Mouse (Mus musculus): Measurements from ENCODE around the gene Zfp800. TPM values are rescaled to one million over a fixed set of nuclear protein-coding genes. Genes with fewer than 3 reads are reported as not detected.

Gene Zfp800
- total RNA-seq, 1 experiment: 7.8 TPM

DNA sequence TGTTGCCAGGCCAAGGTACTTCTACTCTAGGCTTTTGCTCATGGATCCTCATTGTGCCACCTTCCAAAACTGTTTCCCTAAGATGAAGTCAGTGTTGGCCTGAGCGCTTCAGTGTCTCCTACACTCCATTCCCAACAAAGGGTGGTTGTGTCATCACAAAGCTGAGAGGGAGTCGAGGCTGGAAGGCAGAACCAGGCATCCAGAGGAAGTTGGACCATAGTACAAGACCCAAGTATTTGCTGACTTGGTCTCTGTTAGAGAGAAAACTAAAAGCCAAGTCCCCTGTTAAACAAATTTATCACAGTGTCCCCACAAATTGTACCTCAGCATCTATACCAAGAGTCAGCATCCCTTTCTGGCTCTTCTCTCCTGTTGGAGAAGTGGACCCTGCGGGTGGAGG lies 30.5 kb upstream of the Zfp800 start, which contains the start of gene Gcc1:
Gcc1 (minus strand) TSS at position 101 of the 400 bp plus-strand sequence.
- TF ChIP-seq MAFK (IDR thresholded peaks at IDR 0.05; ENCODE audit: insufficient read depth, low read depth, low read length): no peak
- TF ChIP-seq ZC3H11A (IDR thresholded peaks at IDR 0.05; ENCODE audit: borderline replicate concordance, low read depth, low read length): no peak
- TF ChIP-seq HCFC1 (IDR thresholded peaks at IDR 0.05; ENCODE audit: borderline replicate concordance, insufficient read depth, low read length): no peak
- no peak for TF ChIP-seq CHD2 (IDR thresholded peaks at IDR 0.05; ENCODE audit: low read depth, low read length)
- TF ChIP-seq ZNF384 (IDR thresholded peaks at IDR 0.05; ENCODE audit: low read depth, low read length): no peak
- peaks cover 7% of the 10 kb centered on the region; the same call in 1 of the 2 replicates for H3K36me3 ChIP-seq (ENCODE audit: control insufficient read depth, insufficient read depth, low read length, poor library complexity, severe bottlenecking)
- no peak within 1 kb of the TSS for H3K27ac ChIP-seq (ENCODE audit: insufficient read depth, low read depth, low read length, poor library complexity, severe bottlenecking)
- in situ Hi-C loops (cut with MboI; ENCODE audit: low sequenced_read_pairs in 2 of 2, unreplicated experiment in 2 of 2): no loop called here
- H3K9me3 ChIP-seq (ENCODE audit: control insufficient read depth, insufficient read depth, low read depth, low read length): no peaks in the 10 kb centered on the region
- no peak for DNase-seq (ENCODE audit: low read depth, low spot score)
- no peak within 1 kb of the TSS for H3K4me3 ChIP-seq (ENCODE audit: insufficient read depth in 1 of 2, low read depth in 1 of 2, low read length in 2 of 2, poor library complexity in 1 of 2, severe bottlenecking in 1 of 2)
- H3K9ac ChIP-seq (ENCODE audit: insufficient read depth, low read depth, low read length, poor library complexity, severe bottlenecking): no peak within 1 kb of the TSS
- 0 out of 4 replicates have a peak, but pooled peaks cover 0 to 2% of the 10 kb centered on the region in 2 experiments for H3K4me1 ChIP-seq (ENCODE audit: control insufficient read depth in 2 of 2, insufficient read depth in 2 of 2, low read length in 2 of 2, poor library complexity in 1 of 2)

DNA sequence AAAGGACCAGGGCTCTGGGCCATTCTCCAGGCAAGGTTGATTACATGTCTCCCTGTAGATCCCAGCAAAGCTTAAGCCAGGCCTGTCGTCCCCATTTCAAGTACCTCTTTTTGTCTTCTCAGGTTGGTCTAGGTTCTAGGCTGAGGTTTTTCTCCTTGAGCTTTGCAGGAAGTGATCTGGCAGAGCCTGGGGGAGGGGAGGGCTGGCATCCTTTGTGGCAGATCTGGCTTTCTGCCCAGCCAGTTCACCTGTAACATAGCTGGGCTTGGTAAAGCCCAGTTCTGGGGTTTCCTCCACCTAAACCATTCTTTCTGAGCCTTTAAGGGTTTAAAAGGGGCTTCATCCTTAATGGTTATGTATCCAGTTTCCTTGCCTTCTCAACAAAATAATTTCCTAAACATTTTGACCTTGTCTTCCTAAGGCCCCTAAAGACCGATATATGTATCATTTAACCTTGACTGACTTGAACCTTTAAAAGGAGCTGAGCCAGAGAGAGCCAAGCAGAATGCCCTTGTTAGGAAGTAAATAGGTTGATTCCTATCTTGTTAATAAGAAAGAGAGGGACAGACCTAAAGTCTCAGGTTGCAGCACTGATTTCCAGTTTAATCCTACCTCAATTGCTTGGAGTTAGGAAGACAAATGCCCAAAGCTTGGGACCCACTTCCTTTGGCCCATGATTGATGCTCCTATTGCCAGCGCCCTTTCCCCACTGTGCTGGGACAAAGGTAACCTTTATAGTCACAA lies 29.5 kb upstream of the Zfp800 start, which contains the start of gene Fscn3:
Fscn3 (plus strand) TSS at position 694 of the 744 bp plus-strand sequence.
- H3K4me1 ChIP-seq (ENCODE audit: control insufficient read depth in 2 of 2, insufficient read depth in 2 of 2, low read length in 2 of 2, poor library complexity in 1 of 2): 0 out of 4 replicates have a peak, but pooled peaks cover 0 to 2% of the 10 kb centered on the region in 2 experiments
- H3K9ac ChIP-seq (ENCODE audit: insufficient read depth, low read depth, low read length, poor library complexity, severe bottlenecking): no peak within 1 kb of the TSS
- no peak within 1 kb of the TSS for H3K27ac ChIP-seq (ENCODE audit: insufficient read depth, low read depth, low read length, poor library complexity, severe bottlenecking)
- H3K4me3 ChIP-seq (ENCODE audit: insufficient read depth in 1 of 2, low read depth in 1 of 2, low read length in 2 of 2, poor library complexity in 1 of 2, severe bottlenecking in 1 of 2): no peak within 1 kb of the TSS
- in situ Hi-C loops (cut with MboI; ENCODE audit: low sequenced_read_pairs in 2 of 2, unreplicated experiment in 2 of 2): no loop called here
- peaks cover 7% of the 10 kb centered on the region; the same call in 1 of the 2 replicates for H3K36me3 ChIP-seq (ENCODE audit: control insufficient read depth, insufficient read depth, low read length, poor library complexity, severe bottlenecking)
- DNase-seq (ENCODE audit: low read depth, low spot score): no peak
- no peak for TF ChIP-seq ZNF384 (IDR thresholded peaks at IDR 0.05; ENCODE audit: low read depth, low read length)
- TF ChIP-seq CHD2 (IDR thresholded peaks at IDR 0.05; ENCODE audit: low read depth, low read length): no peak
- TF ChIP-seq HCFC1 (IDR thresholded peaks at IDR 0.05; ENCODE audit: borderline replicate concordance, insufficient read depth, low read length): no peak
- TF ChIP-seq ZC3H11A (IDR thresholded peaks at IDR 0.05; ENCODE audit: borderline replicate concordance, low read depth, low read length): no peak
- TF ChIP-seq MAFK (IDR thresholded peaks at IDR 0.05; ENCODE audit: insufficient read depth, low read depth, low read length): no peak
- H3K9me3 ChIP-seq (ENCODE audit: control insufficient read depth, insufficient read depth, low read depth, low read length): no peaks in the 10 kb centered on the region

DNA sequence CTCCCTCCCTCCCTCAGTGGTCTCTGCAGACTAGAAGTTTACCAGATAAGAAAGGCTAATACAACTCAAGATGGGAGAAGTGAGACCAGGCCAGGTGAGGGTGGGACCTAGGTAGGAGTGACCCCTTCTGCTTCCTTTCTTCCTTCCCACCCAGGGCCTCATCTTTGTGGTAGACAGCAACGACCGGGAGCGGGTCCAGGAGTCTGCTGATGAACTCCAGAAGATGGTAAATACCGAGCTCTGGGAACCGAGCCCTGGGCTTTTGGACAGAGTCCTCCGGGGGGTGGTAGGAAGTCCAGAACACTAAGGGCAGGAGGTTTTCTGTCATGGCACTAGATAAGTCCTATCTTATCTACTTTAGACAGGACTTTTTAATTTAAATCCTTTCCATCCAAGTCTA lies 27.2 kb upstream of the Zfp800 start:
- Histone ChIP-seq H3K36me3 (ENCODE audit: control insufficient read depth, insufficient read depth, low read length, poor library complexity, severe bottlenecking) (peaks cover 7% of the 10 kb centered on the region; the same call in 1 of the 2 replicates), H3K9me3 (ENCODE audit: control insufficient read depth, insufficient read depth, low read depth, low read length) (no peaks in the 10 kb centered on the region), H3K27ac (ENCODE audit: insufficient read depth, low read depth, low read length, poor library complexity, severe bottlenecking) (no peak overlapping the region), H3K4me3 (ENCODE audit: insufficient read depth in 1 of 2, low read depth in 1 of 2, low read length in 2 of 2, poor library complexity in 1 of 2, severe bottlenecking in 1 of 2) (no peak overlapping the region), H3K9ac (ENCODE audit: insufficient read depth, low read depth, low read length, poor library complexity, severe bottlenecking) (no peak overlapping the region), H3K4me1 (ENCODE audit: control insufficient read depth in 2 of 2, insufficient read depth in 2 of 2, low read length in 2 of 2, poor library complexity in 1 of 2) (peaks cover 2 to 7% of the 10 kb centered on the region in 2 experiments; a peak in 1 of 4 replicates)
- DNase-seq (ENCODE audit: low read depth, low spot score): no peak
- in situ Hi-C loops (cut with MboI; ENCODE audit: low sequenced_read_pairs in 2 of 2, unreplicated experiment in 2 of 2): no loop called here
- no peak for TF ChIP-seq ZNF384 (IDR thresholded peaks at IDR 0.05; ENCODE audit: low read depth, low read length)
- TF ChIP-seq HCFC1 (IDR thresholded peaks at IDR 0.05; ENCODE audit: borderline replicate concordance, insufficient read depth, low read length): no peak
- no peak for TF ChIP-seq CHD2 (IDR thresholded peaks at IDR 0.05; ENCODE audit: low read depth, low read length)
- no peak for TF ChIP-seq ZC3H11A (IDR thresholded peaks at IDR 0.05; ENCODE audit: borderline replicate concordance, low read depth, low read length)
- TF ChIP-seq MAFK (IDR thresholded peaks at IDR 0.05; ENCODE audit: insufficient read depth, low read depth, low read length): no peak

GRCm38 (mm10) chr6:28423767-28424695 lies 26.2 kb upstream of the Zfp800 start:
- peak overlapping the region; percentile 79 for H3K9ac ChIP-seq (ENCODE audit: insufficient read depth, low read depth, low read length, poor library complexity, severe bottlenecking)
- DNase-seq (ENCODE audit: low read depth, low spot score): no peak
- H3K36me3 ChIP-seq (ENCODE audit: control insufficient read depth, insufficient read depth, low read length, poor library complexity, severe bottlenecking): peaks cover 7% of the 10 kb centered on the region; the same call in 1 of the 2 replicates
- H3K4me1 ChIP-seq (ENCODE audit: control insufficient read depth in 2 of 2, insufficient read depth in 2 of 2, low read length in 2 of 2, poor library complexity in 1 of 2): peaks cover 2 to 7% of the 10 kb centered on the region in 2 experiments; a peak in 1 of 4 replicates
- TF ChIP-seq CHD2 (IDR thresholded peaks at IDR 0.05; ENCODE audit: low read depth, low read length): no peak
- no peak for TF ChIP-seq MAFK (IDR thresholded peaks at IDR 0.05; ENCODE audit: insufficient read depth, low read depth, low read length)
- no peak for TF ChIP-seq ZNF384 (IDR thresholded peaks at IDR 0.05; ENCODE audit: low read depth, low read length)
- TF ChIP-seq HCFC1 (IDR thresholded peaks at IDR 0.05; ENCODE audit: borderline replicate concordance, insufficient read depth, low read length): no peak
- no peak for TF ChIP-seq ZC3H11A (IDR thresholded peaks at IDR 0.05; ENCODE audit: borderline replicate concordance, low read depth, low read length)
- H3K9me3 ChIP-seq (ENCODE audit: control insufficient read depth, insufficient read depth, low read depth, low read length): no peaks in the 10 kb centered on the region
- peak overlapping the region; percentile 90 to 96 for H3K4me3 ChIP-seq (ENCODE audit: insufficient read depth in 1 of 2, low read depth in 1 of 2, low read length in 2 of 2, poor library complexity in 1 of 2, severe bottlenecking in 1 of 2)
- no peak overlapping the region; the same call in 1 of the 2 replicates for H3K27ac ChIP-seq (ENCODE audit: insufficient read depth, low read depth, low read length, poor library complexity, severe bottlenecking)
- in situ Hi-C loops (cut with MboI; ENCODE audit: low sequenced_read_pairs in 2 of 2, unreplicated experiment in 2 of 2): no loop called here
